Mouse (Mus musculus) c-Kit-negative CD71-positive TER-119-positive erythroid progenitor cells, embryonic 14.5 days (primary cell): Measurements from ENCODE around the gene Zfp58.
"Not testable (repeated sequence)": the region's sequence is repeated elsewhere in the genome, so short reads cannot be mapped to it uniquely, and the experiment has no call there.

ENCODE experiments used
- DNase-seq: peaks from one replicate; pipeline ENCODE4 v3.0.0-alpha.2; 2013; ENCODE audit warnings: low read depth, low spot score

The Zfp58 gene

GRCm38 (mm10) chr13:67500084-67500719 is at the start of gene Zfp58:
Gene Zfp58, minus strand, starts transcription at chr13:67500555.
- peak; percentile 62 for DNase-seq

GRCm38 (mm10) chr13:67545941-67546340 is 45.6 kb upstream of the Zfp58 start:
- no peak for DNase-seq

GRCm38 (mm10) chr13:67527049-67527730 is 26.8 kb upstream of the Zfp58 start:
- no peak for DNase-seq

GRCm38 (mm10) chr13:67525753-67526410 is 25.5 kb upstream of the Zfp58 start, which contains the start of the genes Gm26965 and Zfp87:
Gene Gm26965, minus strand, starts transcription at chr13:67526151.
Gene Zfp87, minus strand, starts transcription at chr13:67526177.
- DNase-seq, result peak; percentile 81

GRCm38 (mm10) chr13:67500908-67501307 is 553 bp upstream of the Zfp58 start:
- no peak for DNase-seq

- no peak for DNase-seq
These were observed 4.7 kb downstream of the Zfp58 start for GRCm38 (mm10) chr13:67495631-67496030.

- no peak for DNase-seq
These were observed 15.9 kb downstream of the Zfp58 start for GRCm38 (mm10) chr13:67484424-67484811.

- peak; percentile 82 for DNase-seq
These were observed 16.5 kb downstream of the Zfp58 start, which contains the start of gene Zfp874b for GRCm38 (mm10) chr13:67483625-67484423. Gene Zfp874b, minus strand, starts transcription at chr13:67484258.

GRCm38 (mm10) chr13:67481528-67481927 is 18.8 kb downstream of the Zfp58 start:
- DNase-seq, result no peak

GRCm38 (mm10) chr13:67469274-67469673 is 31.1 kb downstream of the Zfp58 start:
- DNase-seq, result no peak

- DNase-seq, result not testable (repeated sequence)
These were observed 36.7 kb downstream of the Zfp58 start for GRCm38 (mm10) chr13:67463506-67464185.

GRCm38 (mm10) chr13:67452021-67452309 is 48.4 kb downstream of the Zfp58 start:
- DNase-seq, result no peak

- peak; percentile 73 for DNase-seq
These were observed 49.0 kb downstream of the Zfp58 start, which contains the start of gene Zfp874a for GRCm38 (mm10) chr13:67451172-67452020. Gene Zfp874a, minus strand, starts transcription at chr13:67451624.
